Mouse (Mus musculus): Measurements from ENCODE around the gene Pla2g4b.

Pla2g4b gene
- long read RNA-seq, experiment 1, partial matches to known transcripts: 0 of 2 reads
- long read RNA-seq, experiment 1, other reads (novel, unspliced or antisense): 2 of 2 reads
- long read RNA-seq, experiment 2, partial matches to known transcripts: 1 of 2 reads
- long read RNA-seq, experiment 2, other reads (novel, unspliced or antisense): 0 of 2 reads

DNA sequence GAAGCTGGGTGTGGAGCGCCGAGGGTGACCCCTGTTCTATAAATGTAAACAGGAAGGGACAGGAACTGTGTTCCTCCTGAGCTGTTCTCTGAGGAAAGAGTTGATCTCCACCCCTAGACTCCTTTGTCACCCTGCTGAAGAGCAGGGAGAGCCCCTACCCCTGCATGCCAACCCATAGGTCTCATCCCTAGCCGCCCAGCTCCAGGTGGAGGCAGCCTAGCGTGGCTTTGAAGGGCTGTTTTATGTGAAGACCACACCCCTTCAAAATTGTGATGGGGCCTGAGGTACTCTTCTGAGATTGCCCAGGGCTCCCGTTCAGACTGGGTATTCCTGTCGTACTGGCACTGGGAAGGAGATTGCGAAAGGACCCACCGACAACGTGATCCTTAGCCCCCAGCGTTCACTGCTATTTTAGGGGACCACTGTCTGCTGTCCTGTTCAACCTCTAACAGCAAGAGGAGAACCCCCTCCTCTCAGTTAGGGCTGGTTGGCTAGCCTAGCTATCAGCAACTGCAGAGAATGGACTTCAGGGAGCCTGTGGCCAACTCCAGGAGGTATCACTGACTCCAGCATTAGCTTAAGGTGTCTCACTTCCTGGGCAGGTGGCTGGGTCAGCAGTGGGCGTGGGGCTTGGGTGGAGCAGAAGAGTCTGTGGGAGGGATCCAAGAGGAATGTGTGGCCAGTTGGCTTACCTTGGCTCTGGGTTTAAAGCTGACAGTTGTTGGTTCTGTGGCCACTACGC, at the start of gene Pla2g4b:
Gene Pla2g4b, plus strand, starts transcription at position 692 of the 742 bp plus-strand sequence.
- intact Hi-C loops (cut with DNase I): no loop called here

- intact Hi-C loops (cut with DNase I): no loop called here
These were observed 47.3 kb upstream of the Pla2g4b start for GRCm38 (mm10) chr2:119985871-119986270.

GRCm38 (mm10) chr2:119986369-119986768, 46.8 kb upstream of the Pla2g4b start:
- intact Hi-C loops (cut with DNase I): no loop called here

DNA sequence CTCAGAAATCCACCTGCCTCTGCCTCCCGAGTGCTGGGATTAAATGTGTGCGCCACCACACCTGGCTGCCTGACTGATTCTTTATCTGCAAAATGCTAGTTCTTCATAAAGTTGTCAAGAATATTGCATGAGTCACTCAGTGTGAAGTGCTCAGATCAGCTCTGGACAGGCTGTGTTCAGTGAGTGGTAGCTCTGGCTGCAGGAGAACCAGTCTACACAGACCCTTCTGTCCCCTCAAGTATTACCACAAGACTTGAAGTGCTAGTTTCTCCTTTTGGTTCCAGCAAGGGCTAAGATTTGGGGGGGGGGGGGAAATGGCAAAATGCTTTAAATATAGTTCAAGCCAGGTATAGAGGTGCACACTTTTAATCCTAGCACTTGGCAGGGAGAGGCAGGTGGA, 45.8 kb upstream of the Pla2g4b start:
- intact Hi-C loops (cut with DNase I): no loop called here

- intact Hi-C loops (cut with DNase I): no loop called here
These were observed 44.3 kb upstream of the Pla2g4b start for GRCm38 (mm10) chr2:119988952-119989351.

DNA sequence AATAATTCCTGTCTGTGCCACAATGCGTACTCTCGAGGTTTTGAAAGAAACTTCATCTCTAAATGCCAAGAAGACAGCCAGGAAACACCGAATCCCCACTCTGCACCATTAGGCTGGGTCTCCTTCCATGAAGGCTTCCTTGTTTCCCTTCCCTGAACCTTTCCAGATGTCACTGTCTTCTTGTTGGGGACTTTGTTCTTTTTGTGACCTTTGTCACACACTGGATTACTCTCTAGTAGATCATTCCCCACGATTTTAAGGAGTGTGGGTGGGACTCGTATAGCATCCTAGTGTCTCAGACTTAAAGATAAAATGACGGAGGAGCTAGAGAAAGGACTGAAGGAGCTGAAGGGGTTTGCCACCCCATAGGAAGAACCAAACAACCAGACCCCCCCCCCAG, 42.3 kb upstream of the Pla2g4b start:
- intact Hi-C loops (cut with DNase I): no loop called here

GRCm38 (mm10) chr2:119992349-119992748, 40.9 kb upstream of the Pla2g4b start:
- intact Hi-C loops (cut with DNase I): no loop called here

- intact Hi-C loops (cut with DNase I): no loop called here
These were observed 39.7 kb upstream of the Pla2g4b start for GRCm38 (mm10) chr2:119993515-119993914.

DNA sequence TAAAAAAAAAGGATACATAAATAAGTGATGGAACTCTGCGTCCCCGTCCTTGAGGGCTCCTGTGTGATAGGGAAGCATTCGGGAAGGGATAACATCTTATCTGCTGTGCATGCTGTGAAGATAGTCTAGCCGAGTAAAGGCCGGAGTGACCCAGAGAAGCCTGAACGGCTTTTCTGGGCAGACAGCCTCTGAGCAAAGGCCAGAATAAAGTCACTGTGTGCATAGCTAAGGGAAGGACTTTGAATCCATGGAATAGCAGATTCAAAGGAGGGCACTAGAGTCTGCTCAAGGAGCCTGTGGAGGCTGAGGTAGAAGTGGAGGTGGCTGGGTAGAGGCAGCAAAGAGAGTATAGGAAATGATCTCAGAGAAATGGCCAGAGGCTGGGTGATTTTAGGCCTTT, 38.4 kb upstream of the Pla2g4b start:
- intact Hi-C loops (cut with DNase I): no loop called here

DNA sequence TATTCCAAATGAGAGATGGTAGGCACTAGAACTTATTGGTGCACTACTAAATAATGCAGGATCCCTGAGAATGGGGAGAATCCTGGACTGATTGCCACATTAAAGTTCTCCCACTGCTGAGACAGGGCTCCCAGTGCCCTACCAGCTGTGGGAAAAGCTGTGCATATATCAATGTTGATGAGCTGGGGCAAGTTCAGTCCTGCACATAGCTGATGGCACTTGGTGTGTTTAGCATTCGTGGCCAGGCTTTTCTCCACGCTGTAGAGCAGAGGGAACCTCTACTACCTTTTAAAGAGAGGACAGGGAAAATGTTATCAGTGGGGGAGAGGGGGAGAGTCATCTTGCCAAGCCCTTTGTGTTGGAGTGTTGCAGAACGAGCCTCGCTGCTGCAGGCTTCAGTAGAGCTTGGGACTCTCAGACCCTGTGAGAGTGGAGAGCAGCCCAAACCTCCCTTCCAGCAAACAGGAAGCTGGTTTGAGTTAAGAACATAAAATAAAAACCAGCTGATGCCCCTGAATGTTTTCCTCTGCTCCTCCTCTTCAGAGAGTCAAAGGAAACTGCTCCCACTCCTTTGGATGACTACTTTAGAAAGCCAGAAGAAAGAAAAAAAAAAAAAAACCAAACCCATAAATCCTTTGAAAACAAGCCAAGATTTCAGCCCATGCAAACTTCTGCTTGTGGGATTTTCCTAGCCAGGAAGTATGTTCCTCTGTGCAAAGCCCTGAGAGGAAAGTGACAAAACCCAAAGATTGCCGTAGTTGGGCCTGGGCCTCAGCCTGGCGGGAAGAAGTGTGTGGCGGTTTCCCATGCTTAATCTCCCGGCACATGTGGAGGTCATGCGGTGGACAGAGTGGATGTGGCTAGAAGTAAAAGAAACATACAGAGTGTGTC, 37.6 kb upstream of the Pla2g4b start:
- intact Hi-C loops (cut with DNase I): no loop called here

- intact Hi-C loops (cut with DNase I): no loop called here
These were observed 35.9 kb upstream of the Pla2g4b start for GRCm38 (mm10) chr2:119997354-119997753.

DNA sequence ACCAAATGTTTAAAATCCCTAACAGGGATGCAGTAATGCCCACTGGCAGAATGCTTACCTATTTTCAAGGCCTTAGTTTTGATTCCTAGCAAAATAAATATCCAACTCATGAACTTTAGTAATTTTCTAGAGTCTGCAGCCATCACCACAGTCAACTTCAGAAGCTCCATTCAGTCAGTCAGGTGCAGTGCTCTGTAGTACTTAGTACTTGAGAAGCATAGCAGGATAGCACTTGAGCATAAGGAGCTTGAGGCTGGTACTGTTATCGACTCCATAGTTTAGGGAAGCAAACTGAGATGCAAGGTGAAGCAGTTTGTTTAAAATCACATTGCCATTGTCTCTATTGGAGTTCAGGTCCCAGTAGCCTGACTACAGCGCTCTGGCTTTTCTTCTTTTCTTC, 33.5 kb upstream of the Pla2g4b start:
- intact Hi-C loops (cut with DNase I): no loop called here

GRCm38 (mm10) chr2:120000882-120001584, 32.2 kb upstream of the Pla2g4b start:
- intact Hi-C loops (cut with DNase I): no loop called here

DNA sequence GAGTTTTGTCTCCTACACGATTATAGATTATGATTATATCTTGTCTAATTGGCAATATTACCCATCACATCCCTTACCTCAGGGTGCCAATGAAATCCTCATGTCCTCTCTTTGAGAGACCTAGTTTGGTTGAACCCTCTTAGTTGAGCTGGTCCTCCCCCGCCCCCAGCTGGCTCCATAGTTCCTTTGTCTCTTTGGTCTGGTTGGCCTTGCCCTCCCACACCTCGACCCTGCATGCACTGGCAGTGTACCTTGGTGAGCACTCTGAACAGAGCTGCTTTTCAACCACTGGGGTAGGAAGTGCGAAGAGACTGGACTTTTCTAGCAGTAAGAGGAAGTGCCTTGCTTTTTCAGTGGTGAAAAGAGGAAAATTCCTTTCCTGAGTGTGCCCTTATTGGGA, 31.3 kb upstream of the Pla2g4b start:
- intact Hi-C loops (cut with DNase I): no loop called here

DNA sequence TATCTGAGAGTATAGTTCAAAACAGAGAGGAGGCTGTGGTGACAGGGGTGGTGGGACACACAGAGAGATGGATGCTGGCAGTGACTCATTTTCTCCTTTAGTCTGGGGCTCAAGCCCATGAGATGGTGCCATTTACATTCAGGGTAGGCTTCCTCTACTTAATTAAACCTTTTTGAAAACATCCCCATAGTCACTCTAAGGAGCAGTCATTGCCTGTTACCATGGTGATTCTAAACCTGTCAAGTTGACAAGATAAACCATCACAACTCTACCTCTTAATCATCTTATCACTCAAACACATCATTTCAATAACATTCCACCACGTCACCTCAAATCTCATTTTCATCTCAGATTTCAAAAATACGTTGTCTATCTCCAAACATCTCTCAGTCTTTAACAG, 29.2 kb upstream of the Pla2g4b start:
- intact Hi-C loops (cut with DNase I): no loop called here

DNA sequence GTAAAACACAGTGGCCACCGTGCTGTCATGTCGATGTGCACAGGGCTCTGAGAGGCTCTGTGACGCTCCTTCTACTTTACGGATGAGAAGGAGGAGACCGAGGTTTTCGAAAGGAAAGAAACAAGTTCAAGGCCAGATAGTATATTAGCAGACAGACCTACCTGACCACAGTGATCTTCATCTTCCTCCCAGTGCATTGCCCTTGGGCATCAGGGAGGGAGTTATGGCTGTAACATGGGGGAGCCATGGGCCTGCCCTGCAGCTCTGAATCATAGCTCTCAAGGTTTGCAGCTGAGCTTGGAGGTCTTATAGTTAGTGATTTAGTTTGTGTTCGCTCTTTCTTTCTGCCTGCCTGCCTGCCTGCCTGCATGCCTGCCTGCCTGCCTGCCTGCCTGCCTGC, 26.5 kb upstream of the Pla2g4b start:
- intact Hi-C loops (cut with DNase I): no loop called here

DNA sequence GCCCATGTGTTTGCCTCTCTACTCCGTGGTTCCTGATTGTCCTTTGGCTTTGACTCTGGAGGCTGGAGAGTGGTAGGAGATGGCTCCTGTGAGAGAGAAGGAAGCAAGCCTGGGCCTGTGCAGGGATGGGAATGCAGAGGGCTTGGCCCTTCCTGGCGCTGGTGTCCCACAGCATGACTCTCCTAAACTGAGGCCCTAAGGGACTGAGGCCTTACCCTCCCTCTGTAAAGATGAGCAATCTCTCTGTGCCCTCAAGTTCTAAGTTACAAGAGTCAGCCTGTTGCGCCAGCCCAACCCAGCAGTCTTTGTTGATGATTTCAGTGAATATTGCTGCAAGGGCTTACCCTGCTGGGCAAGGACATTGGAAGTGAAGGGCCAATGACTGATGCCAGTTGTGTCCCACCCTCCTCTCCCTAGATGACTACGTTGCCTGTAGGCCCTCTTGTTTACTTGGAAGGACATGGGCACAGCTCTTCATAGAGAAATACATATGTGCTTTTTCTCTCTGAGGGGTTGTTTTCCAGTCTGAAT, 25.5 kb upstream of the Pla2g4b start:
- intact Hi-C loops (cut with DNase I): no loop called here

- intact Hi-C loops (cut with DNase I): no loop called here
These were observed 24.5 kb upstream of the Pla2g4b start for GRCm38 (mm10) chr2:120008672-120009071.

DNA sequence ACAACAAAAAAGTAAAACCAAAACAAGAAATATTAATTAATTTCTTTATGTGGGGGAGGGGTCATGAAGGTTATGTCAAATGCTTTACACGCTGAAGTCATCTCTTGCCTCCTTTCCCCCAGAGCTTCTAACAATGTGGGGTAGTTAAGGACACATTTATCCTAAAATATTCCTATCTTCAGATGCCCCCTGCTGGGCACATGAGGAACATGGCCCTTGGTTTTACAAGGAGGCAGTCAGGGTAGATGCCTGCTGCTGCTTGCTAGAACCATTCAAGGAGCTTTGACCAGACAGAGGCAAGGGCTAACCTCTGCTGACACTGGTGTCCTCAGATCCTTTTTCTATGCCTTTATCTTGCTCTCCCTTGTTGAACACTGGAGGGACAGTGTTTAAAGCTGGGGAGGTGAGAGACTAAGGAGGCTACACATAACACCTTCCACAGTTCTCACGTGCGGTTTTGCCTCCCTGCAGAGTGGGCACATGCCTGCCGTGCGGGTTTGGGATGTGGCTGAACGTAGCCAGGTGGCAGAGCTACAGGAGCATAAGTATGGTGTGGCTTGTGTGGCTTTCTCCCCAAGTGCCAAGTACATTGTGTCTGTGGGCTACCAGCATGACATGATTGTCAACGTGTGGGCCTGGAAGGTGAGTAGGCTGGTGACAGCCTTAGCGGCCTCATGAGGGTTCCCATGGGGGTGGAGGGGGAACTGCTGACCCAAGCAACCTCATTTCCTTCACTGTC, 21.6 kb upstream of the Pla2g4b start:
- intact Hi-C loops (cut with DNase I): loop anchor here (1.0 kb wide), 1 partner anchor 41 kb away; no protein-coding TSS in a partner anchor

GRCm38 (mm10) chr2:120012924-120013323, 20.3 kb upstream of the Pla2g4b start:
- intact Hi-C loops (cut with DNase I): no loop called here
